Mouse (Mus musculus) spleen, adult 2 months (tissue): ENCODE measurements at regions not wholly inside any gene's neighbourhood (a gene's known extent, or its start where the extent isn't known, plus 50 kb on each side); places are given as distances from the start of the nearest gene placed in this dataset.

Source experiments
- CTCF ChIP-seq: fragments of 200-500 bp; IDR thresholded peaks from 2 replicates; pipeline ENCODE4 v1.5.1; 2011; ENCODE audit warnings: mild to moderate bottlenecking, inconsistent platforms; ENCODE audit not compliant: insufficient read depth, insufficient read length, insufficient replicate concordance; ENCODE audit errors: extremely low read depth
- POLR2A ChIP-seq: fragments of 200-500 bp; IDR thresholded peaks from 2 replicates; pipeline ENCODE4 v1.6.1; 2011; ENCODE audit warnings: low read depth, low read length, inconsistent platforms

DNA sequence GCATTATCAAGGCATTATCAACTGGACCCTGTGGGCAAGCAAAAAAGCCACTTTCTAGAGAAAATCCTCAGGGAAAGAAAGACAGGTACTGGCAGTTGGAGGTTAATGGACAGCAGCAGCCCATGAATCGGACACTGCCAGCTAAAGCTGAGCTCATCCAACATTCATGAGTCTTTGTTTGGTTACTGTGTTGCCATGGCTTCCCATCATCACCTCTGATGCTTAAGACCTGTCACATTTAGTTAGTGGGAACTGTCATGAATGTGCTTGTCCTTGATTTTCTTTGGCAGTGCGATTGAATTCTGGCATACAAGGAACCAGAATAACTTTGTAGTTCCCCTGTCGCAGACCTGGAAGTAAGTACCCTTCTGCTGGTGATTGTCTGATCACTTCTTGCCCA lies 453.9 kb downstream of the H2al1n start:
- TF ChIP-seq POLR2A, result no peak
- no peak for TF ChIP-seq CTCF
